Mouse (Mus musculus) MEL (cell line): ENCODE results near the gene Scamp2. TPM values are rescaled to one million over a fixed set of nuclear protein-coding genes. Genes with fewer than 3 reads are reported as not detected.

ENCODE experiments used
- polyA plus RNA-seq, 2 experiments: library from polyadenylated mRNA; stranded (reverse) in 1 of 2; unstranded in 1 of 2; fragments of >175 nt in 1 of 2; fragments of >200 nt in 1 of 2; gene quantifications; 2 replicates each; pipeline versions ENCODE4 v1.2.1 to v1.2.4; 2012; ENCODE audit warnings: low replicate concordance in 2 of 2, low read depth in 1 of 2; ENCODE audit not compliant: insufficient read length in 2 of 2, insufficient read depth in 1 of 2, missing spikeins in 1 of 2
- total RNA-seq: library from RNA; depleted of rRNA; stranded (reverse); fragments of 300-350 nt; gene quantifications from 2 replicates; pipeline ENCODE4 v1.2.3, GENCODE M21; 2012; rRNA removed

Scamp2 gene
- total and polyA plus RNA-seq, 3 experiments = 35.4 to 51.4 TPM; not detected in 1

Other genes starting within 250 kb of the Scamp2 start
- gene Ppcdc, start 120.8 kb upstream of the Scamp2 start, total RNA-seq = 22.4 and 23.3 TPM in 2 replicates
- gene Ppcdc, start 120.8 kb upstream of the Scamp2 start, polyA plus RNA-seq = 10 to 100 TPM in 1 of 2 experiments, not detected in 1; 20.2 TPM
- 1.9 and 2.3 TPM in 2 replicates for gene Scamp5, start 92.9 kb upstream of the Scamp2 start, total RNA-seq
- gene Scamp5, start 92.9 kb upstream of the Scamp2 start, polyA plus RNA-seq = 1 to 10 TPM in 1 of 2 experiments, not detected in 1; 4.3 TPM
- 0.12 TPM in 1 of 2 replicates, not detected in the other for gene Rpp25, start 56.9 kb upstream of the Scamp2 start, total RNA-seq
- under 1 TPM in 1 of 2 experiments, not detected in 1; 0.68 TPM for gene Rpp25, start 56.9 kb upstream of the Scamp2 start, polyA plus RNA-seq
- 364 and 367 TPM in 2 replicates for gene Cox5a, start 39.7 kb upstream of the Scamp2 start, total RNA-seq
- 100 to 1,000 TPM in 1 of 2 experiments, not detected in 1; 400 TPM for gene Cox5a, start 39.7 kb upstream of the Scamp2 start, polyA plus RNA-seq
- 12.7 and 16.4 TPM in 2 replicates for gene Fam219b, start 23.4 kb upstream of the Scamp2 start, total RNA-seq
- gene Fam219b, start 23.4 kb upstream of the Scamp2 start, polyA plus RNA-seq = 10 to 100 TPM in 1 of 2 experiments, not detected in 1; 12.8 TPM
- gene Mpi, start 8.2 kb upstream of the Scamp2 start, total RNA-seq = 24.3 and 25.9 TPM in 2 replicates
- gene Mpi, start 8.2 kb upstream of the Scamp2 start, polyA plus RNA-seq = 10 to 100 TPM in 1 of 2 experiments, not detected in 1; 37.7 TPM
- gene Ulk3, start 28.5 kb downstream of the Scamp2 start, total RNA-seq = 4.3 and 5.0 TPM in 2 replicates
- gene Ulk3, start 28.5 kb downstream of the Scamp2 start, polyA plus RNA-seq = 10 to 100 TPM in 1 of 2 experiments, not detected in 1; 11.9 TPM
- gene Cplx3, start 45.3 kb downstream of the Scamp2 start, total RNA-seq = not detected in 2 replicates
- not detected for gene Cplx3, start 45.3 kb downstream of the Scamp2 start, polyA plus RNA-seq
- 0.08 TPM in 1 of 2 replicates, not detected in the other for gene Lman1l, start 59.8 kb downstream of the Scamp2 start, total RNA-seq
- gene Lman1l, start 59.8 kb downstream of the Scamp2 start, polyA plus RNA-seq = under 1 TPM in 1 of 2 experiments, not detected in 1; 0.11 TPM
- 213 and 215 TPM in 2 replicates for gene Csk, start 92.7 kb downstream of the Scamp2 start, total RNA-seq
- 100 to 1,000 TPM in 1 of 2 experiments, not detected in 1; 338 TPM for gene Csk, start 92.7 kb downstream of the Scamp2 start, polyA plus RNA-seq
- gene Cyp1a2, start 122.8 kb downstream of the Scamp2 start, total RNA-seq = not detected in 2 replicates
- not detected for gene Cyp1a2, start 122.8 kb downstream of the Scamp2 start, polyA plus RNA-seq
- 0.04 and 0.07 TPM in 2 replicates for gene Cyp1a1, start 127.0 kb downstream of the Scamp2 start, total RNA-seq
- gene Cyp1a1, start 127.0 kb downstream of the Scamp2 start, polyA plus RNA-seq = under 1 TPM in 1 of 2 experiments, not detected in 1; 0.26 TPM
- 7.2 and 8.0 TPM in 2 replicates for gene Edc3, start 147.6 kb downstream of the Scamp2 start, total RNA-seq
- gene Edc3, start 147.6 kb downstream of the Scamp2 start, polyA plus RNA-seq = 10 to 100 TPM in 1 of 2 experiments, not detected in 1; 25.7 TPM
- gene Clk3, start 204.9 kb downstream of the Scamp2 start, total RNA-seq = 28.8 and 31.2 TPM in 2 replicates
- gene Clk3, start 204.9 kb downstream of the Scamp2 start, polyA plus RNA-seq = 10 to 100 TPM in 1 of 2 experiments, not detected in 1; 65.6 TPM